Mouse (Mus musculus): Measurements from ENCODE around the gene Cenpv. TPM values are rescaled to one million over a fixed set of nuclear protein-coding genes. Genes with fewer than 3 reads are reported as not detected.

Cenpv gene
- polyA plus RNA-seq, 1 experiment: 14.4 TPM

DNA sequence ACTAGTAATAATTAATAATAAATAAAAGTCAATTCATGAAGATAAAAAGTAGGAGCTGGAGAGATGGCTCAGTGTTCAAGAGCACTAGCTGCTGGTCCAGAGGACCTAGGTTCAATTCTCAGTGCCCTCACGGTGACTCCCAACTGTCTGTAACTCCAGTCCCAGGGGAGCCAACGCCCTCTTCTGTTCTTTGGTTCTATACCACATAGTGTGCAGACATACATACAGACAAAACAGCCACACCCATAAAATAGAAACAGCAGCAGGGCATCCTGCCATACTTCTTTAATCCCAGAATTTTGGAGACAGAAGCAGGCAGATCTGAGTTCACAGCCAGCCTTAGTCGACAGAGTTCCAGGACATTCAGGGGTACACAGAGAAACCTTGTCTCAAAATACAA is 4.9 kb upstream of the Cenpv start:
- Histone ChIP-seq H3K4me3 (replicated peaks; ENCODE audit: extremely low read depth, low read depth, low read length) (no peak overlapping the region), H3K4me1 (ENCODE audit: control insufficient read depth, insufficient read depth, low read length) (peaks cover 4% of the 10 kb centered on the region)
- DNase-seq: no peak
- WGBS: 77% methylated on average over 3 of the region's 3 CpGs
- no peak for TF ChIP-seq CTCF (IDR thresholded peaks at IDR 0.05; ENCODE audit: insufficient read depth, low read length)
- TF ChIP-seq POLR2A (IDR thresholded peaks at IDR 0.05; ENCODE audit: borderline replicate concordance, extremely low read depth, low read depth, low read length): no peak

DNA sequence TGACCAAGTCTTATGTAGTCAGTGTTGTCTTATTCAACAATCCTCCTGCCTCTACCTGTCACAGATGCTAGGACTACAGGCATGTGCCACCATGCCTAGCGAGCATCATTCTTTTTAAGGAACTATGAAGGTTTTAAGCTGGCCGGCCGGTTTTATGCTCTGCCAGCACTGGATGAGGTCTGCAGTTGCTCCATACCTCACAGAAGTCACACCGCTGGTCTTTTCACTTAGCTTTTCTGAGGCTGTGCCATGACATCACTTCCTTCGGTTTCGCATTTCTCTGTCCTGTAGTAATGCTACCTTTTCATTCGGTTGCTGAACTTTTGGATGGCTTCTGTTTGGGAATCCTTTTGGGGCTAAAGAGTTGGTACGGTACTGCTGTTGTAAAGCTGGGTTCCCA is 2.5 kb upstream of the Cenpv start:
- TF ChIP-seq CTCF (IDR thresholded peaks at IDR 0.05; ENCODE audit: insufficient read depth, low read length) (no peak), POLR2A (IDR thresholded peaks at IDR 0.05; ENCODE audit: borderline replicate concordance, extremely low read depth, low read depth, low read length) (no peak)
- no peak overlapping the region for H3K4me3 ChIP-seq (replicated peaks; ENCODE audit: extremely low read depth, low read depth, low read length)
- WGBS: 83% methylated on average over 8 of the region's 8 CpGs

DNA sequence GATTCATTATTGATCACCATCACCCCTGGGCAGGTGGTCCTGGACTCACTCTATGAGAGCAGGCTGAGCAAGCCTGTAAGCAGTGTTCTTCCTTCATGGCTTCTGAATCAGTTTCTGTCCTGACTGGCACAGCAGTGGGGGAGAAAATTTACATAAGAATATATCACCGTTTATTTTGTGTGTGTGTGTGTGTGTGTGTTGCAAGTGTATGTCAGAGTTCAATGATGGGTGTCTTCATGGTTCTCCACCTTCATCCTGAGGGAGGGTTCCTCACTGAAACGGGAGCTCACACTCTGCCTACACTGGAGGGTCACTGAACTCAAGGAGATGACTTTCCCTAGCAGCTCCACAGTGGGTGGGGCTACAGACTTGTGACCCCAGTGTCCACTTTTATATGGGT is 1.9 kb upstream of the Cenpv start:
- DNase-seq: no peak
- TF ChIP-seq POLR2A (IDR thresholded peaks at IDR 0.05; ENCODE audit: borderline replicate concordance, extremely low read depth, low read depth, low read length) (no peak), CTCF (IDR thresholded peaks at IDR 0.05; ENCODE audit: insufficient read depth, low read length) (no peak)
- Histone ChIP-seq H3K4me3 (replicated peaks; ENCODE audit: extremely low read depth, low read depth, low read length) (no peak overlapping the region), H3K4me1 (ENCODE audit: control insufficient read depth, insufficient read depth, low read length) (peaks cover 6% of the 10 kb centered on the region)
- 39% methylated on average over 2 of the region's 2 CpGs for WGBS

More for the DNA sequence above, 2.5 kb upstream of the Cenpv start:
- no peak for DNase-seq
- H3K4me1 ChIP-seq (ENCODE audit: control insufficient read depth, insufficient read depth, low read length): peaks cover 6% of the 10 kb centered on the region

DNA sequence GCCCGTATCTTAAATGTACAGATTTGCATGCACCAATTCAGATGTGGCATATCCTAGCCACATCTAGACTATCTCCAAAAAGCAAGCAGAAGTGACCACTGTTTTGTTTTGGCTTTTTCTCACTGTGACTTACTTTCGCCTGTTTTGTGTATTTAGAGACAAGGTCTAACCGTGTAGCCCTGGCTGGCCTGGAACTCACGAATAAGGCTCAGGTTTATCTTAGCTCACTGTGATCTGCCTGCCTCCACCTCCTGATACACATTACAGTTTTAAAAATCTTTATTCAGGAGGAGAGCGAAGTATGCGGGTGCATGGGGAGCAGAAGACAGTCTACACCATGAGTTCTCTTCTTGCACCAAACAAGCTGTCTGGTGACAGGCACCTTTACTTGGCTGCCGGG is 1.1 kb upstream of the Cenpv start:
- WGBS: 86% methylated on average over 7 of the region's 7 CpGs
- no peak overlapping the region for H3K4me3 ChIP-seq (replicated peaks; ENCODE audit: extremely low read depth, low read depth, low read length)
- H3K4me1 ChIP-seq (ENCODE audit: control insufficient read depth, insufficient read depth, low read length): peaks cover 6% of the 10 kb centered on the region
- no peak for TF ChIP-seq POLR2A (IDR thresholded peaks at IDR 0.05; ENCODE audit: borderline replicate concordance, extremely low read depth, low read depth, low read length)
- no peak for TF ChIP-seq CTCF (IDR thresholded peaks at IDR 0.05; ENCODE audit: insufficient read depth, low read length)
- DNase-seq: no peak

DNA sequence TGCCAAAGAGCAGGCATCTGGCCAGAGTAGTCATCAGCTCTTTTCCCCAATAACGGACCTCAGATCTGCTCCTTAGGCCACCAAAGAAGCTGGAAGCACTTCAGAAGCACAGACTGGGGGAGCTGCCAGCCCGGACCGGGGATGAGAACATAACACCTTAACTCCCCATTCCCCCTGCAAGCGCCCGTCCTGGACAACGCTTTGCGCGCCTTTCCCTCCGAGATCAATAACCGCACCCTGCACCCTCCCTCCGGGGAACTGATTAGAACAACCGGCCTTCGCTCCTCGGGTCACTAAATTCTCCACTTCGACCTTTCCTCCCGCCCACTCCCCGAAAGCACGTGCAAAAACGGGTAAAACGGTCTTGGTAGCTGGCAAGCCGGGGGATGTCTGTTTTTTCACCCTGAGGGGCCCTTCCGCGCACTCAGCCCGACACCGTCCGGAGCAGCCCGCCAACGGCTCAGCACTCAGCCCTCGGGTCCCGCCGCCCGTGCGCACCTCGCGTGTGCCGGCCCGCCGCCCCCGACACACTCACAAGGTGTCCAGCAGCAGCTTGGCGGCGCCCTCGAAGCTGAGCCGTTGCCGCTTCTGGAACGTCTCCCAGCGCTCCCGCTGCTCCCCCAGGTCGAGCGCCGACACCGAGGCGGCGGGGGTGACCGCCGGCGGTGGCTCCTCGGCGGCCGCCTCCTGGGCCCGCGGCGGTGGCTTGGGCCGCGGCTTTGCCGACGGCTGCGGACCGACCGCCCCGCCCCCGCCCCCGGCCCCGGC is 556 bp downstream of the Cenpv start:
- peak overlapping the region; percentile 83 for H3K4me3 ChIP-seq (replicated peaks; ENCODE audit: extremely low read depth, low read depth, low read length)
- 1% methylated on average over 73 of the region's 73 CpGs for WGBS
- peak; percentile 70 for DNase-seq
- H3K4me1 ChIP-seq (ENCODE audit: control insufficient read depth, insufficient read depth, low read length): peaks cover 6% of the 10 kb centered on the region
- TF ChIP-seq CTCF (IDR thresholded peaks at IDR 0.05; ENCODE audit: insufficient read depth, low read length) (no peak), POLR2A (IDR thresholded peaks at IDR 0.05; ENCODE audit: borderline replicate concordance, extremely low read depth, low read depth, low read length) (no peak)

DNA sequence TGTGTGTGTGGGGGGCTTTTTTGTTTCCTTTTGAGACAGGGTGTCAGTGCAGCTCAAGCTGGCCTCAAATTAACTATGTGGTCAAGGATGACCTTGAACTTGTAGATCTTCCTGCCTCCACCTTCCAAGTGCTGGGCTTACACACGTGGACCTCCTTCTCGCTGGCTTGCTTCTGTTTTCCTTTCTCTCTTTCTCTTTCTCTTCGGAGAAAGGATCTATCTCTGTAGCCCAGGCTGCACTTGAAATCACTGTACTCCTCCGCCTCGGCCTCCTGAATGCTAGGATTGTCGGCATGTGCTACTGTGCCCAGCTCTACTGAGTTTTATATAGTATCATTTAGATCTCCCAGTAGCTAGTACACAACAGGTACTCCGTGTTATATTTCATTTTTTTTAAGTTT is 1.5 kb downstream of the Cenpv start:
- no peak overlapping the region for H3K4me3 ChIP-seq (replicated peaks; ENCODE audit: extremely low read depth, low read depth, low read length)
- peaks cover 6% of the 10 kb centered on the region for H3K4me1 ChIP-seq (ENCODE audit: control insufficient read depth, insufficient read depth, low read length)
- 76% methylated on average over 7 of the region's 7 CpGs for WGBS
- no peak for TF ChIP-seq POLR2A (IDR thresholded peaks at IDR 0.05; ENCODE audit: borderline replicate concordance, extremely low read depth, low read depth, low read length)
- no peak for TF ChIP-seq CTCF (IDR thresholded peaks at IDR 0.05; ENCODE audit: insufficient read depth, low read length)
- no peak for DNase-seq

DNA sequence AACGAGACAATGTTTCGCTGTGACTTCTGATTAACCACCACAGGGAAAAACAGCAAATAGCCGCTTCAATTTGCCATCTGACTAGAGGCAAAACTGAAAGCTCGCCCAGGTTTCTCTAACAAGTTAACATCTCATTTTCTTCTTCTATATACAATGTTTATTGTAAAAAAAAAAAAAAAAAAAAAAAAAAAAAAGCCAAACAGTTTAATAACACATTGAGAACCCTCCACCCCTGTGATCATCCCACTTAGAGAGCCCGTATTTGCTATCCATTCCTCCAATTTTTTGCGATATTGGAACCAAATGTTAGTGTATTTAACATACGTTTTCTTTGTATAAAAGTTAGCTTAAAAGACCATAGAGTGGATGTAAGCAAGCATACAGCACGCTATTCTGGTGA is 2.0 kb downstream of the Cenpv start:
- no peak overlapping the region for H3K4me3 ChIP-seq (replicated peaks; ENCODE audit: extremely low read depth, low read depth, low read length)
- WGBS: 96% methylated on average over 8 of the region's 8 CpGs
- peaks cover 6% of the 10 kb centered on the region for H3K4me1 ChIP-seq (ENCODE audit: control insufficient read depth, insufficient read depth, low read length)
- DNase-seq: no peak
- TF ChIP-seq CTCF (IDR thresholded peaks at IDR 0.05; ENCODE audit: insufficient read depth, low read length): no peak
- TF ChIP-seq POLR2A (IDR thresholded peaks at IDR 0.05; ENCODE audit: borderline replicate concordance, extremely low read depth, low read depth, low read length): no peak

DNA sequence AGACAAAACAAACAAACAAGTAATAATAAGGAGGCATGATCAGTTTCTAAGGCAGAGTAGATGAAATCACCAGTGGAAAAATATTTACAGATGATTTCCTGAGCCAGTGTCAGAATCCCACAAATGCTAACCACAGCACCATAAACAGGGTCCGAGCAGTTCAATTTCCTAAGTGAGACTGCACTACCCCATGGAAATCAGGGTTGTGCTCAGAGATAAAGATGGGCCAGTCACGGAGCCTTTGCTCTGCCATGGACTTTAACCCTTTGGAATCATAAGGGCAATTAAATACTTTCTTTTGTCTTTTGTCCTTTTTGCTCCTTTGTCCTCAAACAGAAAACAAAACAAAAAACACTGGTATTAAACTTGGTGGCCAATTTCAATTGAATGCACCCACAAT is 16.8 kb downstream of the Cenpv start:
- Histone ChIP-seq H3K4me3 (replicated peaks; ENCODE audit: extremely low read depth, low read depth, low read length) (no peak overlapping the region), H3K4me1 (ENCODE audit: control insufficient read depth, insufficient read depth, low read length) (no peaks in the 10 kb centered on the region)
- WGBS: 39% methylated on average over 2 of the region's 2 CpGs
- TF ChIP-seq CTCF (IDR thresholded peaks at IDR 0.05; ENCODE audit: insufficient read depth, low read length) (no peak), POLR2A (IDR thresholded peaks at IDR 0.05; ENCODE audit: borderline replicate concordance, extremely low read depth, low read depth, low read length) (no peak)
- no peak for DNase-seq

DNA sequence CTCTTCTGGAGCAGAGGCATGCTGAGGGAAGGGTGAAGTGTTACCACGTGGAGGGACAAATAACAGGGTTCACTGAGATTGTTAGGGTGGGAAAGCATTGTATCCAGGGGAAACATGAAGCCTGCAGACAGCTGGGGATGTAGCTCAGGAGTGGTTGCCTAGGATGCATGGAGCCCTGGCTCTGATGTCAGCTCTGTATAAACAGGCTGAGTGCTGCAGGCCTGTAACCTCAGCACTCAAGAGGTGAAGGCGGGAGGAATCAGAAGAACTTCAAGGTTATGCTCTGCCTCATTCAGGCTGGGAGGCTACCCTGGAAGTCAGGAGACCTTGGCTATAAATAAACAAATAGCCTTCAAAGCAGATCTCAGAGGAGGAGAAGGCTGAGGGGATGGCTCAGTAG is 20.1 kb downstream of the Cenpv start:
- no peaks in the 10 kb centered on the region for H3K4me1 ChIP-seq (ENCODE audit: control insufficient read depth, insufficient read depth, low read length)
- no peak for DNase-seq
- WGBS: 45% methylated on average over 2 of the region's 2 CpGs
- no peak overlapping the region for H3K4me3 ChIP-seq (replicated peaks; ENCODE audit: extremely low read depth, low read depth, low read length)
- TF ChIP-seq POLR2A (IDR thresholded peaks at IDR 0.05; ENCODE audit: borderline replicate concordance, extremely low read depth, low read depth, low read length): no peak
- no peak for TF ChIP-seq CTCF (IDR thresholded peaks at IDR 0.05; ENCODE audit: insufficient read depth, low read length)

DNA sequence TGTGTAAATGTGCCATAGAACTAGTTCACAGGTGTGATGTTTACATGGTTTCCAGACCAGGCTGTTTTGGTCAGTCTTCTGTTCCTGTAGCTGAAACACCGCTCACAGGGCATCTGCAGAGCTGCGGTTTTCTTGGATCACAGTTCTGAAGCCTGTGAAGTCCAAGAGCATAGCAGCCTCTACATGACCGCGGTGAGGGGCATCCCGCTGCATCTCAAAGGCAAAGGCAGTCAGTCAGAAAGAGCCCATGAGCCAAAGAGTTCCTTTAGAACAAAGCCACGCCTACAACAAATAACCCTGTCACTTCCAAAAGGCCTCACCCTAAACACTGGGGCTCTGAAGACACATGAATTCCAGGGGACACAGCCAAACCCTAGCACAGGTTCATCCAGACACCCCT is 25.8 kb downstream of the Cenpv start:
- 78% methylated on average over 6 of the region's 6 CpGs for WGBS
- Histone ChIP-seq H3K4me1 (ENCODE audit: control insufficient read depth, insufficient read depth, low read length) (no peaks in the 10 kb centered on the region), H3K4me3 (replicated peaks; ENCODE audit: extremely low read depth, low read depth, low read length) (no peak overlapping the region)
- TF ChIP-seq CTCF (IDR thresholded peaks at IDR 0.05; ENCODE audit: insufficient read depth, low read length) (no peak), POLR2A (IDR thresholded peaks at IDR 0.05; ENCODE audit: borderline replicate concordance, extremely low read depth, low read depth, low read length) (no peak)
- no peak for DNase-seq

Measured in lung, adult 2 months (tissue).